In the genomic region with DNA sequence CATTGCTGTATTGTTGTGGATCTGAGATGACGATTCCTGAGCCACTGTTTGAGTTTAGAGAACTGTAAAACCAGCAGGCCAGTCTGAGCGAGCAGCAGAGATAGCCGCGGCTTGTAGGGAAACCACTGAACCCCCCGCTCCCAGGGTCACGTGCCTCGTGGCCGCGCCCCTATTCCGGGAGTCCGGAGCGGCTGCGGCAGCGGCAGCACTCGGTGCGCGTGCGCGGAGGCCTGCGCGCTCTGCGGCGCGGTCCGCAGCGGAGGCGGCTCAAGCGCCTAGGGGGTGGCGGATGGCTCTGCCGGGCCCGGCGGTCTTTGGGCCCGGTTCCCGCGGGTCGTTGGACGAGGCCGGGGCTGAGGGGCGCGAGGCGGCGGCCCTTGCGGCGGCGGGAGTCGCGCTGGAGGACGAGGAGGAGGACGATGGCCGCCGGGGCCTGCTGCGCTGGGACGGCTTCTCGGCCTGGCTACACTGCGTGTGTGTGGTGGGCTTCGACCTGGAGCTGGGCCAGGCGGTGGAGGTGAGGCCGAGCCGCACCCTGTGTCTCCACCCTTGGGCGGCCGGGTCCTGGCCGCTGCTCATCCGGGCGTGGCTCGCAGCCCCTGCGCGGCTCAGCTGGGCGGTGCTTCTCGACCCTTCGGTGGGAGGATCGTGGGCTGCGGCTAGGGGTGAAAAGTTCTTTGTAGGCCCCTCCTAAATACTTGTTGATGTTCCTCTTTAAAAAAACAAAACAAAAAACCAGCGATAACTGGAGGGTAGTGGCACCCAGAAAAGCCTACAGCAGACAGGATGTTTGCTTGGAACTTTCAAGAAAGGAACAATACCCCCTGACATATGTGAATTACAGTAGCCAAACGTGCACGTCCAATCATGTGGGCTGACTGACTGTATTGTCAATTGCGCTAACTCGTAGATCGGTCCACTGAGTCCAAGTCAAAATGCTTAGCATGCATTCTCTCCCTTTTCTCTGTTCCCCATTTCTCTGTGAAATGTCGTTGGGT, we compare ENCODE assay signal across 7 mouse cellular contexts. TPM values are rescaled to one million over a fixed set of nuclear protein-coding genes. Genes with fewer than 3 reads are reported as not detected.
A peak's percentile ranks its signal among the peaks of the same experiment; 100 is the strongest.
DNase-seq lines count a peak whose midpoint lies in the region; ATAC-seq lines count a peak whose summit lies in the region.

No protein-coding gene starts in this region.

- peak overlapping the region; percentile 57 for H3K4me2 ChIP-seq in intestine, embryonic 15.5 days (replicated peaks)

- peaks cover 7% of the 10 kb centered on the region; the same call in 1 of the 2 replicates for H3K4me1 ChIP-seq in intestine, embryonic 15.5 days (replicated peaks)
- peaks cover 19% of the 10 kb centered on the region for H3K4me1 ChIP-seq in midbrain, embryonic 10.5 days

- H3K4me3 ChIP-seq in intestine, embryonic 15.5 days (replicated peaks): peak overlapping the region; percentile 75
- peak overlapping the region; percentile 94 for H3K4me3 ChIP-seq in midbrain, embryonic 10.5 days

- no peaks in the 10 kb centered on the region for H3K9me3 ChIP-seq in intestine, embryonic 15.5 days
- peaks cover 5% of the 10 kb centered on the region; the same call in 1 of the 2 replicates for H3K9me3 ChIP-seq in midbrain, embryonic 10.5 days (replicated peaks)

- H3K36me3 ChIP-seq in intestine, embryonic 15.5 days: 0 out of 2 replicates have a peak, but pooled peaks cover 5% of the 10 kb centered on the region
- H3K36me3 ChIP-seq in midbrain, embryonic 10.5 days: peaks cover 15% of the 10 kb centered on the region

- peak overlapping the region; percentile 98 for H3K9ac ChIP-seq in intestine, embryonic 15.5 days

- peak overlapping the region; percentile 99 for H3K27ac ChIP-seq in intestine, embryonic 15.5 days
- H3K27ac ChIP-seq in midbrain, embryonic 10.5 days (replicated peaks): peak overlapping the region; percentile 100

- ATAC-seq in intestine, embryonic 15.5 days: peak; percentile 95

- intact Hi-C loops in left cerebral cortex, postnatal 25 days (cut with DNase I): loop anchor here (1.0 to 5.0 kb wide), 2 partner anchors 45 to 87 kb away; a partner anchor contains a TSS

- peak; percentile 92 to 95 for DNase-seq in adrenal gland, adult (ENCODE audit: inconsistent age in 2 of 2, low spot score in 1 of 2)
- DNase-seq in embryo, embryonic 10.5 days (ENCODE audit: low spot score): peak; percentile 95
- peak; percentile 91 for DNase-seq in gastrocnemius, postnatal 25 days
- peak; percentile 86 to 91 for DNase-seq in left cerebral cortex, postnatal 25 days (ENCODE audit: low spot score in 2 of 2)
- peak; percentile 89 for DNase-seq in midbrain, embryonic 10.5 days (ENCODE audit: low spot score)
- DNase-seq in right cerebral cortex, postnatal 4 days: peak; percentile 80

- WGBS in intestine, embryonic 15.5 days: under 1% methylated on average over 79 of the region's 79 CpGs
- WGBS in midbrain, embryonic 10.5 days: under 1% methylated on average over 79 of the region's 79 CpGs

- H3K27me3 ChIP-seq in intestine, embryonic 15.5 days (replicated peaks): no peaks in the 10 kb centered on the region
- H3K27me3 ChIP-seq in midbrain, embryonic 10.5 days (ENCODE audit: low read depth, poor library complexity, severe bottlenecking): no peaks in the 10 kb centered on the region

RNA-seq across cellular contexts. Expression of a gene that starts 6.0 kb away (rescaled TPM):
- total RNA-seq in gastrocnemius, postnatal 25 days (2021): 1 to 10 TPM; 8.0 to 8.2 TPM
- polyA plus RNA-seq in intestine, embryonic 15.5 days (2015; fragmentation: Nextera tagmentation; extraction: Ambion mirVana): 29.0 and 32.0 TPM in 2 replicates
- total RNA-seq in left cerebral cortex, postnatal 25 days (2021): 10 to 100 TPM; 26.0 to 26.1 TPM
- 28.9 and 30.3 TPM in 2 replicates for polyA plus RNA-seq in midbrain, embryonic 10.5 days (2016; fragmentation: Nextera tagmentation; extraction: Ambion mirVana)

RNA-seq across cellular contexts. Expression of a gene that starts 44.9 kb away (rescaled TPM):
- total RNA-seq in gastrocnemius, postnatal 25 days (2021): 10 to 100 TPM; 72.0 to 92.7 TPM
- polyA plus RNA-seq in intestine, embryonic 15.5 days (2015; fragmentation: Nextera tagmentation; extraction: Ambion mirVana): 42.2 and 48.8 TPM in 2 replicates
- total RNA-seq in left cerebral cortex, postnatal 25 days (2021): 100 to 1,000 TPM; 109 to 127 TPM
- polyA plus RNA-seq in midbrain, embryonic 10.5 days (2016; fragmentation: Nextera tagmentation; extraction: Ambion mirVana): 13.8 and 14.3 TPM in 2 replicates

RNA-seq across cellular contexts. Expression of a gene that starts 58.2 kb away (rescaled TPM):
- total RNA-seq in gastrocnemius, postnatal 25 days (2021): 10 to 100 TPM; 35.0 to 39.6 TPM
- polyA plus RNA-seq in intestine, embryonic 15.5 days (2015; fragmentation: Nextera tagmentation; extraction: Ambion mirVana): 592 and 625 TPM in 2 replicates
- total RNA-seq in left cerebral cortex, postnatal 25 days (2021): 100 to 1,000 TPM; 113 to 117 TPM
- polyA plus RNA-seq in midbrain, embryonic 10.5 days (2016; fragmentation: Nextera tagmentation; extraction: Ambion mirVana): 517 and 522 TPM in 2 replicates

Comparison
In these comparisons a context has a peak if more than half of its experiments do, and no peak if none do; other contexts are left out.
1. Peak in every context shown above with its lines: DNase-seq, ATAC-seq, H3K4me3 ChIP-seq and H3K27ac ChIP-seq.